Mouse (Mus musculus): ENCODE measurements around the gene Zdhhc14. TPM values are rescaled to one million over a fixed set of nuclear protein-coding genes. Genes with fewer than 3 reads are reported as not detected.

Gene Zdhhc14
- polyA plus RNA-seq, 1 experiment from 2014 or later: 0.60 TPM

- H3K27me3 ChIP-seq (ENCODE audit: control insufficient read depth, insufficient read depth, low read depth, low read length): no peaks in the 10 kb centered on the region
- WGBS: 45% methylated on average over 8 of the region's 8 CpGs
- H3K9ac ChIP-seq (ENCODE audit: low read length): no peak overlapping the region
- no peak overlapping the region for H3K4me3 ChIP-seq (ENCODE audit: low read length)
- no peaks in the 10 kb centered on the region for H3K36me3 ChIP-seq (ENCODE audit: control insufficient read depth, insufficient read depth, low read length)
- peaks cover 3% of the 10 kb centered on the region; the same call in 1 of the 2 replicates for H3K4me1 ChIP-seq (replicated peaks; ENCODE audit: control insufficient read depth, insufficient read depth, low read length)
- ATAC-seq (ENCODE audit: low read depth): no peak
- no peak overlapping the region for H3K27ac ChIP-seq (ENCODE audit: low read length)
- H3K4me2 ChIP-seq (ENCODE audit: low read depth, low read length): no peak overlapping the region
- no peaks in the 10 kb centered on the region for H3K9me3 ChIP-seq (ENCODE audit: control insufficient read depth, low read length)
Observed at GRCm38 (mm10) chr17:5600505-5601027, 108.2 kb downstream of the Zdhhc14 start.

GRCm38 (mm10) chr17:5601953-5602352 is 109.6 kb downstream of the Zdhhc14 start:
- 80% methylated on average over 6 of the region's 6 CpGs for WGBS
- H3K27ac ChIP-seq (ENCODE audit: low read length): no peak overlapping the region
- H3K4me2 ChIP-seq (ENCODE audit: low read depth, low read length): no peak overlapping the region
- H3K4me3 ChIP-seq (ENCODE audit: low read length): no peak overlapping the region
- no peaks in the 10 kb centered on the region for H3K27me3 ChIP-seq (ENCODE audit: control insufficient read depth, insufficient read depth, low read depth, low read length)
- H3K9ac ChIP-seq (ENCODE audit: low read length): no peak overlapping the region
- H3K36me3 ChIP-seq (ENCODE audit: control insufficient read depth, insufficient read depth, low read length): no peaks in the 10 kb centered on the region
- no peaks in the 10 kb centered on the region for H3K9me3 ChIP-seq (ENCODE audit: control insufficient read depth, low read length)
- peaks cover 3% of the 10 kb centered on the region; the same call in 1 of the 2 replicates for H3K4me1 ChIP-seq (replicated peaks; ENCODE audit: control insufficient read depth, insufficient read depth, low read length)
- ATAC-seq (ENCODE audit: low read depth): no peak

GRCm38 (mm10) chr17:5606151-5606591 is 113.8 kb downstream of the Zdhhc14 start:
- H3K4me1 ChIP-seq (replicated peaks; ENCODE audit: control insufficient read depth, insufficient read depth, low read length): 0 out of 2 replicates have a peak, but pooled peaks cover 3% of the 10 kb centered on the region
- no peaks in the 10 kb centered on the region for H3K27me3 ChIP-seq (ENCODE audit: control insufficient read depth, insufficient read depth, low read depth, low read length)
- H3K36me3 ChIP-seq (ENCODE audit: control insufficient read depth, insufficient read depth, low read length): no peaks in the 10 kb centered on the region
- no peak overlapping the region for H3K9ac ChIP-seq (ENCODE audit: low read length)
- peak; percentile 52; the same call in 1 of the 2 replicates for ATAC-seq (ENCODE audit: low read depth)
- no peak overlapping the region for H3K4me2 ChIP-seq (ENCODE audit: low read depth, low read length)
- H3K9me3 ChIP-seq (ENCODE audit: control insufficient read depth, low read length): no peaks in the 10 kb centered on the region
- WGBS: 58% methylated on average over 8 of the region's 8 CpGs
- H3K27ac ChIP-seq (ENCODE audit: low read length): no peak overlapping the region
- no peak overlapping the region for H3K4me3 ChIP-seq (ENCODE audit: low read length)

GRCm38 (mm10) chr17:5607352-5607751 is 115.0 kb downstream of the Zdhhc14 start:
- H3K4me3 ChIP-seq (ENCODE audit: low read length): no peak overlapping the region
- no peaks in the 10 kb centered on the region for H3K27me3 ChIP-seq (ENCODE audit: control insufficient read depth, insufficient read depth, low read depth, low read length)
- H3K4me2 ChIP-seq (ENCODE audit: low read depth, low read length): no peak overlapping the region
- WGBS: 85% methylated on average over 7 of the region's 7 CpGs
- H3K9ac ChIP-seq (ENCODE audit: low read length): no peak overlapping the region
- H3K36me3 ChIP-seq (ENCODE audit: control insufficient read depth, insufficient read depth, low read length): no peaks in the 10 kb centered on the region
- 0 out of 2 replicates have a peak, but pooled peaks cover 3% of the 10 kb centered on the region for H3K4me1 ChIP-seq (replicated peaks; ENCODE audit: control insufficient read depth, insufficient read depth, low read length)
- H3K27ac ChIP-seq (ENCODE audit: low read length): no peak overlapping the region
- no peaks in the 10 kb centered on the region for H3K9me3 ChIP-seq (ENCODE audit: control insufficient read depth, low read length)
- no peak for ATAC-seq (ENCODE audit: low read depth)

GRCm38 (mm10) chr17:5609875-5610552 is 117.7 kb downstream of the Zdhhc14 start:
- H3K4me2 ChIP-seq (ENCODE audit: low read depth, low read length): no peak overlapping the region
- H3K36me3 ChIP-seq (ENCODE audit: control insufficient read depth, insufficient read depth, low read length): no peaks in the 10 kb centered on the region
- no peaks in the 10 kb centered on the region for H3K9me3 ChIP-seq (ENCODE audit: control insufficient read depth, low read length)
- no peak overlapping the region for H3K9ac ChIP-seq (ENCODE audit: low read length)
- WGBS: 74% methylated on average over 4 of the region's 4 CpGs
- no peak overlapping the region for H3K27ac ChIP-seq (ENCODE audit: low read length)
- H3K4me3 ChIP-seq (ENCODE audit: low read length): no peak overlapping the region
- no peaks in the 10 kb centered on the region for H3K27me3 ChIP-seq (ENCODE audit: control insufficient read depth, insufficient read depth, low read depth, low read length)
- ATAC-seq (ENCODE audit: low read depth): no peak
- H3K4me1 ChIP-seq (replicated peaks; ENCODE audit: control insufficient read depth, insufficient read depth, low read length): 0 out of 2 replicates have a peak, but pooled peaks cover 5% of the 10 kb centered on the region

DNA sequence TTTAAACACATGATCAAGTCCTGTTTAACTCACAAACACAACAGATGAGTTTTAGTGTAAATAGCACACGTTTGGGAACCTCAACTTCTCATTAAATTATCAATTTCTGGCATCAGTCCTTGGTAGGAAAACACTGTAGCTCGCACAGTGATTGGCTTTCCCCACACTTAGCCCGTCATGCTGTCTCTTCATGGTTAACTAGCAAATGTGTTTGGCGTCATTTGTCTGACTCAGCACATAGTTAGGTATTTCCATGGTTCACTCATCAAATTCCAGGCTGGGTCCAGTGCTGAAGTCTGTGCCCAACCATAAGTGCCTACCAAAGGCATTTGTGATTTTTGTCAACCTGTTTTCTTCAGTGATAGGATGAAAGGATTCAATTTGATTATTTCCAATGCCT is 119.9 kb downstream of the Zdhhc14 start:
- Histone ChIP-seq H3K36me3 (ENCODE audit: control insufficient read depth, insufficient read depth, low read length) (no peaks in the 10 kb centered on the region), H3K4me2 (ENCODE audit: low read depth, low read length) (no peak overlapping the region), H3K27ac (ENCODE audit: low read length) (no peak overlapping the region), H3K27me3 (ENCODE audit: control insufficient read depth, insufficient read depth, low read depth, low read length) (no peaks in the 10 kb centered on the region), H3K9me3 (ENCODE audit: control insufficient read depth, low read length) (no peaks in the 10 kb centered on the region), H3K9ac (ENCODE audit: low read length) (no peak overlapping the region), H3K4me1 (replicated peaks; ENCODE audit: control insufficient read depth, insufficient read depth, low read length) (0 out of 2 replicates have a peak, but pooled peaks cover 2% of the 10 kb centered on the region), H3K4me3 (ENCODE audit: low read length) (no peak overlapping the region)
- ATAC-seq (ENCODE audit: low read depth): no peak
- 56% methylated on average over 4 of the region's 4 CpGs for WGBS

DNA sequence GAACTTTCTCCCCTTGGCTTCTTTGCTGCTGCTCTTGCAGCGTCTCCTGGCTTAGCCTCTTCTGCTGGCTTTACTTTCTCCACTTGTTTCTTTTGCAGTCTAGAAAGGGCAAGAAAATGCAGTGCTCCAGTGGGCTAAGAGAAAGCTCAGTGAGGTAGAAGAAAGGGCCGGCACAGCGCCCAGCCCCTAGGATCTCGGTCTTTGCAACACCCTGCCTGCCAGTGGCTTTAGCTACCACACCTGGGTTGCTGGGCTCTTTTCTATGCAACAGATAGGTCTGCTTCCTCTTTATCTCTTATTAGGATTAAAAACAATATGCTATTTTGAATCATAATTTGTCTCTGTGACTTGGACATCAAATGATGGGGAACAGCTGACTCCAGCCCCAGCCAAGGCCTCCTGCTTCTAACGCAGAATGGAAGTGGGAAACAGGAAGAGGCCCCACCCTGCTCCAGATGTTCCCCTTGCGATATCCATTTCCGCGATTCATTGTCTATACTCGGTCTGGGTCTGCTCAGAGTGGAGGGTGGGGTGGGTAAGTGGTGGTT is 122.5 kb downstream of the Zdhhc14 start:
- H3K27ac ChIP-seq (ENCODE audit: low read length): peak overlapping the region; percentile 36; the same call in 1 of the 2 replicates
- no peak overlapping the region for H3K4me3 ChIP-seq (ENCODE audit: low read length)
- 0 out of 2 replicates have a peak, but pooled peaks cover 2% of the 10 kb centered on the region for H3K4me1 ChIP-seq (replicated peaks; ENCODE audit: control insufficient read depth, insufficient read depth, low read length)
- 51% methylated on average over 9 of the region's 9 CpGs for WGBS
- no peaks in the 10 kb centered on the region for H3K9me3 ChIP-seq (ENCODE audit: control insufficient read depth, low read length)
- H3K36me3 ChIP-seq (ENCODE audit: control insufficient read depth, insufficient read depth, low read length): no peaks in the 10 kb centered on the region
- H3K4me2 ChIP-seq (ENCODE audit: low read depth, low read length): 0 out of 2 replicates have a peak overlapping the region, but pooled peaks have one; percentile 10
- H3K27me3 ChIP-seq (ENCODE audit: control insufficient read depth, insufficient read depth, low read depth, low read length): no peaks in the 10 kb centered on the region
- H3K9ac ChIP-seq (ENCODE audit: low read length): no peak overlapping the region
- peak; percentile 75 for ATAC-seq (ENCODE audit: low read depth)

- Histone ChIP-seq H3K4me3 (ENCODE audit: low read length) (no peak overlapping the region), H3K27ac (ENCODE audit: low read length) (no peak overlapping the region), H3K36me3 (ENCODE audit: control insufficient read depth, insufficient read depth, low read length) (no peaks in the 10 kb centered on the region), H3K4me2 (ENCODE audit: low read depth, low read length) (no peak overlapping the region), H3K27me3 (ENCODE audit: control insufficient read depth, insufficient read depth, low read depth, low read length) (no peaks in the 10 kb centered on the region), H3K4me1 (replicated peaks; ENCODE audit: control insufficient read depth, insufficient read depth, low read length) (no peaks in the 10 kb centered on the region), H3K9ac (ENCODE audit: low read length) (no peak overlapping the region), H3K9me3 (ENCODE audit: control insufficient read depth, low read length) (no peaks in the 10 kb centered on the region)
- WGBS: 79% methylated on average over 25 of the region's 25 CpGs
- no peak for ATAC-seq (ENCODE audit: low read depth)
Observed at GRCm38 (mm10) chr17:5621626-5622591, 129.6 kb downstream of the Zdhhc14 start.

Measured in lung, embryonic 16.5 days (tissue).